Mouse (Mus musculus) heart, postnatal 25 days (tissue): Measurements from ENCODE around the gene Amdhd2. TPM values are rescaled to one million over a fixed set of nuclear protein-coding genes. Genes with fewer than 3 reads are reported as not detected.

Experiments
- DNase-seq: peaks from one replicate; pipeline ENCODE4 v3.0.0; 2022; ENCODE audit warnings: low spot score
- intact Hi-C: fragments of 180-260 bp; cut with DNase I; formaldehyde crosslinking; loops from one replicate; pipeline ENCODE4 v1.15.1; 2025
- total RNA-seq, 2 experiments: library from RNA; stranded (reverse); gene quantifications; 2 replicates each; pipeline ENCODE4 v1.2.3; 2021

Gene Amdhd2
- total RNA-seq, 2 experiments from 2014 or later, result 9.1 to 9.6 TPM

DNA sequence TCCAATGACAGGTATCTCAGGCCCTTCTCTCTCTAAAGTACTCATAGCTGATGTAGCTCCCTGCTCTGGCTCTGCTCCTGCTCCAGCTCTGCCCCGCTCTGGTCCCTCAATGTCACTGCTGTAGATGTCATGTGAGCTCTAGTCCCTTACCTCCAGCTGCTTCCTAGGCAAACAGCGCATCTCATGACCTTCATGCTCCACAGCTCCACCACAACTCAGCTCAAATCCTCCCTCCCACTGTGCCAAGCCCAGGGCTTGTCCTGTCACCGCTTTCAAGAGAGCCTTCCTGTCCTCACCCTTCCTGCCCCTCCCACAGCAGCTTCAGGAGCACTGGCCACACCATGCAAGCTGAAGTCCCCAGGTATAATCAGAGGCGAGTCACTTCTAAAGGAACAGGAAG, 36.2 kb upstream of the Amdhd2 start:
- DNase-seq, result no peak

GRCm38 (mm10) chr17:24199252-24199651, 35.7 kb upstream of the Amdhd2 start:
- intact Hi-C loops, result no loop called here
- no peak for DNase-seq

More for the DNA sequence above, 36.2 kb upstream of the Amdhd2 start:
- intact Hi-C loops, result no loop called here

DNA sequence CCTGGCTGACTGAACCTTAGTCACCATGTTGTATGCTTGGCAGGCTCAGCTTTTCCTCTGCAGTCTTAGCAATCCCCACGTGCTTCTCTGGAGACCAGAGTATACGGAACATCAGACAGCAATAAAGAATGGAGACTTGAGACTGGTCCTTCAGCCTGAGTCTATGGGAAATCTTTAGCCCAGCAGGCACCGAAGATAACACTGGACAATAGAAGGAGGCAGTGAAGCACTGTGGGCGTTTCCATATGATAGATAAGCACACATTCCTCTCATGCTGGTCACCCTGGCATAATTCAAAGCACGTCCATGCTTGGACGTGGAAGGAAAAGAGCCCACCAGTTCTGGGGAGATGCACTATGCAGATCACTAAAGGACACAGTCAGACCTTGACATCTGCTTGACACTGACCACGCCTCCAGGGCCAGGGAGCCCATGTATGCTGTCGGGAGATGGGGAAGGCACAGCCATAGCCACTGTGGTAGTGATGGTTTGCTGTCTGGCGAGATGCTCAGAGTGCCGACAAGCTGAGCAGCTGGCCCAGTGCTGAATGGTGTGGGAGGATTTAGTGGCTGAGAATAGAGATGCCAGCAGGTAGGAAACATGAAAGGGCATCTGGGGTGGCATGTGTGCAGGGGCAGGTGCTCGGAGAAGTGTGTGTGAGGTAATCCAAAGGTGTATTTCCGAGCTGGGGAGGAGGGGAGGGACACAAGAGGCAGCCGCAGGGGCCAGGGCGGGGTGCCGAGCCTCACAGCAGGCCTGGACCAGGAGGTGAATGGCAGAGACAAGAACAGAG, 33.7 kb upstream of the Amdhd2 start:
- intact Hi-C loops, result no loop called here
- no peak for DNase-seq

GRCm38 (mm10) chr17:24195349-24195748, 31.8 kb upstream of the Amdhd2 start:
- intact Hi-C loops, result no loop called here
- no peak for DNase-seq

GRCm38 (mm10) chr17:24193769-24194168, 30.2 kb upstream of the Amdhd2 start:
- intact Hi-C loops, result no loop called here
- no peak for DNase-seq

- intact Hi-C loops, result no loop called here
Measured at GRCm38 (mm10) chr17:24193268-24193667, 29.7 kb upstream of the Amdhd2 start.

GRCm38 (mm10) chr17:24192848-24193247, 29.3 kb upstream of the Amdhd2 start:
- no peak for DNase-seq
- intact Hi-C loops, result no loop called here

More at GRCm38 (mm10) chr17:24193268-24193667, 29.7 kb upstream of the Amdhd2 start:
- no peak for DNase-seq

- intact Hi-C loops, result no loop called here
- no peak for DNase-seq
Measured at GRCm38 (mm10) chr17:24191481-24191880, 27.9 kb upstream of the Amdhd2 start.

GRCm38 (mm10) chr17:24190934-24191333, 27.4 kb upstream of the Amdhd2 start:
- DNase-seq, result no peak
- intact Hi-C loops, result no loop called here

- no peak for DNase-seq
- intact Hi-C loops, result loop anchor here (5.0 kb wide), 1 partner anchor 78 kb away; the partner anchor contains the start of gene Ccnf
Measured at GRCm38 (mm10) chr17:24174259-24174658, 10.7 kb upstream of the Amdhd2 start.

- intact Hi-C loops, result loop anchor here (1.0 to 5.0 kb wide), 4 partner anchors 79 to 217 kb away; partner anchors contain the start of genes Abca17, Abca3 and Ccnf
- DNase-seq, result no peak
Measured at GRCm38 (mm10) chr17:24173423-24173822, 9.9 kb upstream of the Amdhd2 start.

DNA sequence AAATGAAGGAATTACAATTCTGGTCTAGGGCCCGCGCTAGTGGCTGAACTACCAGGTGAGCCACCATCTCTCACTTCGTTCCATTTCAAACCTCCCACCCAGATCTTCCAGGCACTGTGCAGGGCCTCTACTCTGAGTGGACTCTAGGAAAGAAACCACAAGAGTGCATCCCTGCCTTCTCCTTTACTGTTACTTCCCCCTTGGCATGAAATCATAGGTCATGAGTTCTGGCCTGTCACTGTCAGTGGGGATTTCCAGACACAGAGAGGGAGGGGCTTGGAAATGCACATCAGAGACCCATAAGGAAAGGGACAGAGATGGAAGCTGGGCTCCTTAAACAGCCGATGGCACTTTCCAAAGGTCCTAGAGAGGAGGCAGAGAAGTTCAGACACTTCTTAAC, 8.2 kb upstream of the Amdhd2 start:
- no peak for DNase-seq
- intact Hi-C loops, result loop anchor here (2.0 to 5.0 kb wide), 4 partner anchors 33 to 219 kb away; partner anchors contain the start of genes Abca17, Abca3, Ccnf and Tbc1d24

DNA sequence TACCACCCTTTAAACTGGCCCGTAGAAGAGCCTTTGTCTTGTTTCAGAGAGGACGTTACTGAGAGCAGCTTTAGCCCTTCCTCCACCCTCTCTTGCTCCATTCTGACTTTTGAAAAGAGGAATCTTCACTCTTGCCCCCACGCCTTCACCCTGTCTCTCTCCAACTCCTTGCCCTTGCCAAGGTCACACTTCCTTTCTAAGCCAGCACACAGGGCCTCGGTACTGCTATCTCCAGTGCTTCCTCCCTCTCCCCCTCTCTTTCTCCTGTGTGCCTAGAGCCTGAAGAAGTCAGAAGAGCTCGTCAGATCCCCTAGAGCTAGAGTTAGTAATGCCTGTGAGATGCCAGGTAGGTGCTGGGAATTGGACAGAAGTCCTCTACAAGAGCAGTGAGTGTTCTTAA, 7.2 kb upstream of the Amdhd2 start:
- DNase-seq, result no peak
- intact Hi-C loops, result loop anchor here (2.0 to 5.0 kb wide), 2 partner anchors 34 to 82 kb away; partner anchors contain the start of genes Ccnf and Tbc1d24

- intact Hi-C loops, result loop anchor here (2.0 to 5.0 kb wide), 2 partner anchors 35 to 82 kb away; partner anchors contain the start of genes Ccnf and Tbc1d24
- no peak for DNase-seq
Measured at GRCm38 (mm10) chr17:24170125-24170524, 6.6 kb upstream of the Amdhd2 start.

- intact Hi-C loops, result loop anchor here (2.0 to 5.0 kb wide), 2 partner anchors 35 to 83 kb away; partner anchors contain the start of genes Ccnf and Tbc1d24
- peak; percentile 88 for DNase-seq
Measured at GRCm38 (mm10) chr17:24169317-24170065, 5.9 kb upstream of the Amdhd2 start, which contains the start of gene Atp6v0c. Atp6v0c (minus strand) TSS chr17:24169702.

DNA sequence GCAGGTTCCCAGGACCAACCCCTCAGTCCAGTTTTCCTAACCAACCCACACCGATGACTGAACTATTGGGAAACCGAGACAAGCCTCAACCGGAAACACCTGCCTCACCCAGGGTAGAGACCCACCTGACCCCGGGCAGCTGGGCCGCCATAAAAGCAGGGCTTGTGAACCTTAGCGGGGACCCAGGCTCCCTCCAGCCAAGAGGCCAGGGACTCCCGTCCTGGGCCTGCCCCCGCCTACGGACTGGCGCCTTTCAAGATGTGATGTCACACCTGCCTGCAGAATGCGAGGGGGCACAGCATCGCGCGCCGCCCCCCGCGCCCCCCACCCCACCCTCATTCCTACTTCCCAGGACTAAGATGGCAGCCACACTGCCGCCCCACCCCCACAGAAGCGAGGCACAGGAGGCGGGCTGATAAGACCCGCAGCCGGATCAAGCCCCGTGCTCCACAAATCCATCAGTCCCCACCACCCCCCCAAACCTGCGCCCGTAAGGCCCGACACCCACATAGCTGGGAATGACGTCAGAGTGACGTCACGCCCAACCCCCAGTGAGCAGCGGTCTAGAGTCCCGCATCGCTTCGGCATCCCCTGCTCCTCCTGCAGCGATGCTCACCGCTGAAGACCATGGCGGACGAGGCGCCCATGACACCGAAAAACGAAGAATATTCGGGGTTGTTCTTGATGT, 5.2 kb upstream of the Amdhd2 start:
- intact Hi-C loops, result no loop called here
- DNase-seq, result peak; percentile 22

DNA sequence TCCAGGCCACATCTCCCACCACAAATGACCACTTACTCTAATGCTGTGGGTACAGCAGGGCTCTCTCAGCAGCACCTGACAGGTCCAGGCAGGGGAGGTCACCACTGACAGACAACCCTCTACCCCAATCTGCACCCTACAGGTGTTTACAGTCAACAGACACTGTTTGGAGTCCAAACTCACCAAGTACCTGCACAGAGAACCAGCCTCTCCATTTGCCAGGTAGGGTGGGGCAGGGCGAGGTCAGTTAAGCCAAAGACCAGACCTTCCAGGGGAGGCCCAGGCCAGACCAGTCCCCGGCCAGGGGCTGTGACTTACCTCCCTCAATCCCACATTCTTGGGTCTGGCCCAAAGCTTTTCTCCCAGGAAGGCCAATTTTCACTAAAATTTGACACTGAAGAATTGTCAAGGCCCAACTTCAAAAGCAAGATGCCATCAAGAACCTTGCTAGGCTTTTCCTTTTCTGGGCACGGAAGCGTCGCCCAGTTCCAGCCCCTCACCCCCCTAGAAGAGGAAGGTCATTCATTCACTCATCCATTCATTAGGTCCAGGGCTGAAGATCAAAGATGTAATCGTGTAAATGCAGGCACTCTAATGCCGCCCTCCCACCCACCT, 4.4 kb upstream of the Amdhd2 start:
- no peak for DNase-seq
- intact Hi-C loops, result no loop called here

DNA sequence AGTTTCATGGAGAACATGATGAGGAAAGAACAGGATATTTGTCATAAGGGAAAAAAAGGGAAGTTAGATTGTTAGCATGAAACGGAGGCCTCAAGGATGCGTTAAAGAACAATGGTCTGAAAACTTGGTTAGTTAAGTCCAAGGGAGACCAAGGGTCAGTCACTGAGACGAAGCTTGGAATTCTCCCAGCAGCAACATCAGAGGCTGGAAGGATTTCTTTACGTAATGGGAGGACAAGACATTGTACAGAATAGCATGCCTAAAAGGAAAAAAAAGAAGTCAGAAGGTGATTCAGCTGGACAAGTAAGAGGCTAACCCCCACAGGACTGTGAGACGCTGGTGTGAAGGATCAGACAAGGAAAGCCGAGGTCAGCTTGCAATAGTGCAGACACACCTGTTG, 3.6 kb upstream of the Amdhd2 start:
- intact Hi-C loops, result no loop called here
- DNase-seq, result no peak

GRCm38 (mm10) chr17:24164566-24165259, 1.1 kb upstream of the Amdhd2 start:
- intact Hi-C loops, result no loop called here

More at GRCm38 (mm10) chr17:24164566-24165259, 1.1 kb upstream of the Amdhd2 start:
- DNase-seq, result no peak
